Mouse (Mus musculus): ENCODE results near the gene Katnb1. TPM values are rescaled to one million over a fixed set of nuclear protein-coding genes. Genes with fewer than 3 reads are reported as not detected.

Gene Katnb1
- total and polyA plus RNA-seq, 2 experiments from 2014 or later, result 49.5 to 50.6 TPM

GRCm38 (mm10) chr8:95142985-95143804 lies 62.2 kb downstream of the Katnb1 start:
- Histone ChIP-seq H3K9ac (peak overlapping the region; percentile 87), H3K4me2 (ENCODE audit: low read depth) (peak overlapping the region; percentile 89), H3K27me3 (ENCODE audit: insufficient read depth, low read length) (peaks cover 5% of the 10 kb centered on the region; the same call in 1 of the 2 replicates), H3K36me3 (ENCODE audit: insufficient read depth) (no peaks in the 10 kb centered on the region; the same call in 1 of the 2 replicates), H3K4me3 (ENCODE audit: low read depth, low read length) (peak overlapping the region; percentile 78), H3K27ac (ENCODE audit: low read depth, low read length) (peak overlapping the region; percentile 69), H3K9me3 (ENCODE audit: low read length) (no peaks in the 10 kb centered on the region), H3K4me1 (ENCODE audit: insufficient read depth) (peaks cover 13% of the 10 kb centered on the region)
- ATAC-seq, result peak; percentile 44
- WGBS, result 5% methylated on average over 17 of the region's 17 CpGs
- 0 out of 2 replicates have a peak, but pooled peaks have one; percentile 0 for TF ChIP-seq CTCF (IDR thresholded peaks at IDR 0.05; ENCODE audit: low read depth)
- DNase-seq, result peak; percentile 64

- H3K4me1 ChIP-seq (ENCODE audit: insufficient read depth), result peaks cover 13% of the 10 kb centered on the region
- WGBS, result 55% methylated on average over 6 of the region's 6 CpGs
- H3K9me3 ChIP-seq (ENCODE audit: low read length), result no peaks in the 10 kb centered on the region
- TF ChIP-seq CTCF (IDR thresholded peaks at IDR 0.05; ENCODE audit: low read depth), result no peak
- H3K36me3 ChIP-seq (ENCODE audit: insufficient read depth), result no peaks in the 10 kb centered on the region; the same call in 1 of the 2 replicates
- H3K27ac ChIP-seq (ENCODE audit: low read depth, low read length), result no peak overlapping the region
- no peak overlapping the region for H3K4me3 ChIP-seq (ENCODE audit: low read depth, low read length)
- no peak overlapping the region for H3K9ac ChIP-seq
- no peak overlapping the region for H3K4me2 ChIP-seq (ENCODE audit: low read depth)
- no peaks in the 10 kb centered on the region for H3K27me3 ChIP-seq (ENCODE audit: insufficient read depth, low read length)
- DNase-seq, result peak; percentile 10
- peak; percentile 36 for ATAC-seq
Measured at GRCm38 (mm10) chr8:95143805-95144630, 63.0 kb downstream of the Katnb1 start.

GRCm38 (mm10) chr8:95144631-95145015 lies 63.6 kb downstream of the Katnb1 start:
- no peaks in the 10 kb centered on the region for H3K9me3 ChIP-seq (ENCODE audit: low read length)
- peaks cover 13% of the 10 kb centered on the region for H3K4me1 ChIP-seq (ENCODE audit: insufficient read depth)
- H3K4me2 ChIP-seq (ENCODE audit: low read depth), result no peak overlapping the region
- no peak overlapping the region for H3K4me3 ChIP-seq (ENCODE audit: low read depth, low read length)
- 64% methylated on average over 2 of the region's 2 CpGs for WGBS
- no peak for TF ChIP-seq CTCF (IDR thresholded peaks at IDR 0.05; ENCODE audit: low read depth)
- H3K9ac ChIP-seq, result no peak overlapping the region
- no peak overlapping the region for H3K27ac ChIP-seq (ENCODE audit: low read depth, low read length)
- no peaks in the 10 kb centered on the region for H3K27me3 ChIP-seq (ENCODE audit: insufficient read depth, low read length)
- no peak for ATAC-seq
- no peak for DNase-seq
- no peaks in the 10 kb centered on the region; the same call in 1 of the 2 replicates for H3K36me3 ChIP-seq (ENCODE audit: insufficient read depth)

GRCm38 (mm10) chr8:95146044-95146745 lies 65.2 kb downstream of the Katnb1 start:
- no peaks in the 10 kb centered on the region for H3K36me3 ChIP-seq (ENCODE audit: insufficient read depth)
- DNase-seq, result no peak
- ATAC-seq, result no peak
- no peak overlapping the region for H3K9ac ChIP-seq
- H3K4me2 ChIP-seq (ENCODE audit: low read depth), result no peak overlapping the region
- no peak for TF ChIP-seq CTCF (IDR thresholded peaks at IDR 0.05; ENCODE audit: low read depth)
- no peaks in the 10 kb centered on the region for H3K9me3 ChIP-seq (ENCODE audit: low read length)
- no peak overlapping the region for H3K27ac ChIP-seq (ENCODE audit: low read depth, low read length)
- no peak overlapping the region for H3K4me3 ChIP-seq (ENCODE audit: low read depth, low read length)
- WGBS, result 82% methylated on average over 2 of the region's 2 CpGs
- no peaks in the 10 kb centered on the region for H3K27me3 ChIP-seq (ENCODE audit: insufficient read depth, low read length)
- H3K4me1 ChIP-seq (ENCODE audit: insufficient read depth), result peaks cover 13% of the 10 kb centered on the region

- DNase-seq (no peak), ATAC-seq (no peak)
- 91% methylated on average over 5 of the region's 5 CpGs for WGBS
- no peaks in the 10 kb centered on the region for H3K9me3 ChIP-seq (ENCODE audit: low read length)
- no peak overlapping the region for H3K4me2 ChIP-seq (ENCODE audit: low read depth)
- H3K4me1 ChIP-seq (ENCODE audit: insufficient read depth), result peaks cover 8% of the 10 kb centered on the region
- no peaks in the 10 kb centered on the region for H3K36me3 ChIP-seq (ENCODE audit: insufficient read depth)
- no peaks in the 10 kb centered on the region for H3K27me3 ChIP-seq (ENCODE audit: insufficient read depth, low read length)
- no peak overlapping the region for H3K9ac ChIP-seq
- no peak overlapping the region for H3K27ac ChIP-seq (ENCODE audit: low read depth, low read length)
- TF ChIP-seq CTCF (IDR thresholded peaks at IDR 0.05; ENCODE audit: low read depth), result no peak
- H3K4me3 ChIP-seq (ENCODE audit: low read depth, low read length), result no peak overlapping the region
Measured at GRCm38 (mm10) chr8:95146846-95147245, 65.9 kb downstream of the Katnb1 start.

- H3K27ac ChIP-seq (ENCODE audit: low read depth, low read length), result no peak overlapping the region
- no peak for ATAC-seq
- H3K4me1 ChIP-seq (ENCODE audit: insufficient read depth), result no peaks in the 10 kb centered on the region
- no peaks in the 10 kb centered on the region for H3K36me3 ChIP-seq (ENCODE audit: insufficient read depth)
- H3K4me3 ChIP-seq (ENCODE audit: low read depth, low read length), result no peak overlapping the region
- H3K9me3 ChIP-seq (ENCODE audit: low read length), result no peaks in the 10 kb centered on the region
- no peaks in the 10 kb centered on the region for H3K27me3 ChIP-seq (ENCODE audit: insufficient read depth, low read length)
- TF ChIP-seq CTCF (IDR thresholded peaks at IDR 0.05; ENCODE audit: low read depth), result no peak
- H3K4me2 ChIP-seq (ENCODE audit: low read depth), result no peak overlapping the region
- 54% methylated on average over 10 of the region's 10 CpGs for WGBS
- DNase-seq, result no peak
- no peak overlapping the region for H3K9ac ChIP-seq
Measured at GRCm38 (mm10) chr8:95149426-95149825, 68.4 kb downstream of the Katnb1 start.
